Mouse (Mus musculus): Measurements from ENCODE around the gene Olfr715b.
"Not testable (repeated sequence)": the region's sequence is repeated elsewhere in the genome, so short reads cannot be mapped to it uniquely, and the experiment has no call there.

GRCm38 (mm10) chr7:107130983-107131382 lies 20.8 kb upstream of the Olfr715b start, which contains the start of gene Olfr715:
- TF ChIP-seq CTCF (IDR thresholded peaks at IDR 0.05; ENCODE audit: low read depth, low read length); GATA1 (IDR thresholded peaks at IDR 0.05; ENCODE audit: borderline replicate concordance, low read length); TAL1 (conservative IDR thresholded peaks at IDR 0.05; ENCODE audit: low read depth, low read length); POLR2AphosphoS5 (IDR thresholded peaks at IDR 0.05; ENCODE audit: insufficient replicate concordance, low read depth, low read length); GATA2 (IDR thresholded peaks at IDR 0.05; ENCODE audit: borderline replicate concordance, low read depth, low read length): not testable (repeated sequence)
